Mouse (Mus musculus): ENCODE measurements around the gene Stard3.

Gene Stard3

GRCm38 (mm10) chr11:98385638-98386585 lies 27.7 kb downstream of the Stard3 start, which contains the start of gene Pnmt:
TSS of gene Pnmt (plus strand) at chr11:98386450.
- no peak for DNase-seq (ENCODE audit: low read depth, low spot score)
- Histone ChIP-seq H3K27me3 (ENCODE audit: control insufficient read depth, insufficient read depth, low read length, poor library complexity, severe bottlenecking) (no peaks in the 10 kb centered on the region), H3K36me3 (ENCODE audit: control insufficient read depth, insufficient read depth, low read length, poor library complexity, severe bottlenecking) (no peaks in the 10 kb centered on the region)

- no peak for DNase-seq (ENCODE audit: low read depth, low spot score)
- no peaks in the 10 kb centered on the region for H3K27me3 ChIP-seq (ENCODE audit: control insufficient read depth, insufficient read depth, low read length, poor library complexity, severe bottlenecking)
- H3K36me3 ChIP-seq (ENCODE audit: control insufficient read depth, insufficient read depth, low read length, poor library complexity, severe bottlenecking): no peaks in the 10 kb centered on the region
These were observed 28.4 kb downstream of the Stard3 start for GRCm38 (mm10) chr11:98386596-98386995.

GRCm38 (mm10) chr11:98387056-98387577 lies 28.9 kb downstream of the Stard3 start:
- no peak for DNase-seq (ENCODE audit: low read depth, low spot score)

GRCm38 (mm10) chr11:98388282-98388681 lies 30.1 kb downstream of the Stard3 start:
- no peaks in the 10 kb centered on the region for H3K27me3 ChIP-seq (ENCODE audit: control insufficient read depth, insufficient read depth, low read length, poor library complexity, severe bottlenecking)
- no peaks in the 10 kb centered on the region for H3K36me3 ChIP-seq (ENCODE audit: control insufficient read depth, insufficient read depth, low read length, poor library complexity, severe bottlenecking)
- no peak for DNase-seq (ENCODE audit: low read depth, low spot score)

More at GRCm38 (mm10) chr11:98387056-98387577, 28.9 kb downstream of the Stard3 start:
- H3K27me3 ChIP-seq (ENCODE audit: control insufficient read depth, insufficient read depth, low read length, poor library complexity, severe bottlenecking): no peaks in the 10 kb centered on the region
- no peaks in the 10 kb centered on the region for H3K36me3 ChIP-seq (ENCODE audit: control insufficient read depth, insufficient read depth, low read length, poor library complexity, severe bottlenecking)

- H3K27me3 ChIP-seq (ENCODE audit: control insufficient read depth, insufficient read depth, low read length, poor library complexity, severe bottlenecking): no peaks in the 10 kb centered on the region
- no peaks in the 10 kb centered on the region for H3K36me3 ChIP-seq (ENCODE audit: control insufficient read depth, insufficient read depth, low read length, poor library complexity, severe bottlenecking)
- DNase-seq (ENCODE audit: low read depth, low spot score): peak; percentile 68
These were observed 31.1 kb downstream of the Stard3 start for GRCm38 (mm10) chr11:98389221-98389780.

GRCm38 (mm10) chr11:98390141-98390540 lies 32.0 kb downstream of the Stard3 start:
- DNase-seq (ENCODE audit: low read depth, low spot score): no peak
- no peaks in the 10 kb centered on the region for H3K36me3 ChIP-seq (ENCODE audit: control insufficient read depth, insufficient read depth, low read length, poor library complexity, severe bottlenecking)
- H3K27me3 ChIP-seq (ENCODE audit: control insufficient read depth, insufficient read depth, low read length, poor library complexity, severe bottlenecking): no peaks in the 10 kb centered on the region

GRCm38 (mm10) chr11:98392034-98392433 lies 33.9 kb downstream of the Stard3 start:
- no peak for DNase-seq (ENCODE audit: low read depth, low spot score)
- Histone ChIP-seq H3K27me3 (ENCODE audit: control insufficient read depth, insufficient read depth, low read length, poor library complexity, severe bottlenecking) (no peaks in the 10 kb centered on the region; the same call in 1 of the 2 replicates), H3K36me3 (ENCODE audit: control insufficient read depth, insufficient read depth, low read length, poor library complexity, severe bottlenecking) (no peaks in the 10 kb centered on the region)

- no peak for DNase-seq (ENCODE audit: low read depth, low spot score)
- Histone ChIP-seq H3K36me3 (ENCODE audit: control insufficient read depth, insufficient read depth, low read length, poor library complexity, severe bottlenecking) (no peaks in the 10 kb centered on the region), H3K27me3 (ENCODE audit: control insufficient read depth, insufficient read depth, low read length, poor library complexity, severe bottlenecking) (no peaks in the 10 kb centered on the region; the same call in 1 of the 2 replicates)
These were observed 34.5 kb downstream of the Stard3 start for GRCm38 (mm10) chr11:98392645-98393044.

GRCm38 (mm10) chr11:98393317-98393716 lies 35.1 kb downstream of the Stard3 start:
- no peak for DNase-seq (ENCODE audit: low read depth, low spot score)
- H3K27me3 ChIP-seq (ENCODE audit: control insufficient read depth, insufficient read depth, low read length, poor library complexity, severe bottlenecking): no peaks in the 10 kb centered on the region; the same call in 1 of the 2 replicates
- no peaks in the 10 kb centered on the region for H3K36me3 ChIP-seq (ENCODE audit: control insufficient read depth, insufficient read depth, low read length, poor library complexity, severe bottlenecking)

- no peaks in the 10 kb centered on the region; the same call in 1 of the 2 replicates for H3K27me3 ChIP-seq (ENCODE audit: control insufficient read depth, insufficient read depth, low read length, poor library complexity, severe bottlenecking)
- H3K36me3 ChIP-seq (ENCODE audit: control insufficient read depth, insufficient read depth, low read length, poor library complexity, severe bottlenecking): no peaks in the 10 kb centered on the region
- no peak for DNase-seq (ENCODE audit: low read depth, low spot score)
These were observed 36.1 kb downstream of the Stard3 start for GRCm38 (mm10) chr11:98394301-98394700.

- Histone ChIP-seq H3K36me3 (ENCODE audit: control insufficient read depth, insufficient read depth, low read length, poor library complexity, severe bottlenecking) (no peaks in the 10 kb centered on the region), H3K27me3 (ENCODE audit: control insufficient read depth, insufficient read depth, low read length, poor library complexity, severe bottlenecking) (no peaks in the 10 kb centered on the region; the same call in 1 of the 2 replicates)
- no peak for DNase-seq (ENCODE audit: low read depth, low spot score)
These were observed 36.9 kb downstream of the Stard3 start for GRCm38 (mm10) chr11:98395041-98395440.

- Histone ChIP-seq H3K27me3 (ENCODE audit: control insufficient read depth, insufficient read depth, low read length, poor library complexity, severe bottlenecking) (no peaks in the 10 kb centered on the region; the same call in 1 of the 2 replicates), H3K36me3 (ENCODE audit: control insufficient read depth, insufficient read depth, low read length, poor library complexity, severe bottlenecking) (no peaks in the 10 kb centered on the region)
- no peak for DNase-seq (ENCODE audit: low read depth, low spot score)
These were observed 39.8 kb downstream of the Stard3 start for GRCm38 (mm10) chr11:98397946-98398345.

GRCm38 (mm10) chr11:98400161-98400726 lies 42.1 kb downstream of the Stard3 start, which contains the start of gene Pgap3:
TSS of gene Pgap3 (minus strand) at chr11:98400490.
- H3K27me3 ChIP-seq (ENCODE audit: control insufficient read depth, insufficient read depth, low read length, poor library complexity, severe bottlenecking): no peaks in the 10 kb centered on the region; the same call in 1 of the 2 replicates
- DNase-seq (ENCODE audit: low read depth, low spot score): peak; percentile 96
- H3K36me3 ChIP-seq (ENCODE audit: control insufficient read depth, insufficient read depth, low read length, poor library complexity, severe bottlenecking): no peaks in the 10 kb centered on the region

GRCm38 (mm10) chr11:98400816-98401215 lies 42.6 kb downstream of the Stard3 start:
- DNase-seq (ENCODE audit: low read depth, low spot score): peak; percentile 24
- Histone ChIP-seq H3K36me3 (ENCODE audit: control insufficient read depth, insufficient read depth, low read length, poor library complexity, severe bottlenecking) (no peaks in the 10 kb centered on the region), H3K27me3 (ENCODE audit: control insufficient read depth, insufficient read depth, low read length, poor library complexity, severe bottlenecking) (no peaks in the 10 kb centered on the region; the same call in 1 of the 2 replicates)

Data from splenic B cell, adult 2 months (primary cell).